ENCODE assay signal across 8 mouse cellular contexts in genomic region chr7:29039604-29039984, GRCm38 (mm10). TPM values are rescaled to one million over a fixed set of nuclear protein-coding genes. Genes with fewer than 3 reads are reported as not detected.
DNase-seq lines count a peak whose midpoint lies in the region; ATAC-seq and TF ChIP-seq lines count a peak whose summit lies in the region.

No protein-coding gene starts in this region.

- no peak for TF ChIP-seq POLR2A in ES-Bruce4 (IDR thresholded peaks at IDR 0.05; ENCODE audit: insufficient read depth, low read length)

- WGBS in forebrain, embryonic 12.5 days, result under 1% methylated on average over 11 of the region's 11 CpGs
- under 1% methylated on average over 11 of the region's 11 CpGs for WGBS in heart, postnatal 0 days
- under 1% methylated on average over 11 of the region's 11 CpGs for WGBS in liver, embryonic 14.5 days (ENCODE audit: insufficient replicate concordance)
- under 1% methylated on average over 11 of the region's 11 CpGs for WGBS in neural tube, embryonic 11.5 days
- WGBS in stomach, embryonic 16.5 days, result under 1% methylated on average over 11 of the region's 11 CpGs

- no peaks in the 10 kb centered on the region for H3K36me3 ChIP-seq in ES-Bruce4 (ENCODE audit: control insufficient read depth, insufficient read depth, low read length, poor library complexity, severe bottlenecking)
- no peaks in the 10 kb centered on the region for H3K36me3 ChIP-seq in forebrain, embryonic 12.5 days (replicated peaks)
- H3K36me3 ChIP-seq in heart, postnatal 0 days (replicated peaks; ENCODE audit: control insufficient read depth, insufficient read depth, low read length), result no peaks in the 10 kb centered on the region
- H3K36me3 ChIP-seq in liver, embryonic 14.5 days (replicated peaks; ENCODE audit: control insufficient read depth, insufficient read depth, low read depth), result no peaks in the 10 kb centered on the region
- H3K36me3 ChIP-seq in neural tube, embryonic 11.5 days (ENCODE audit: control insufficient read depth, insufficient read depth, low read length), result no peaks in the 10 kb centered on the region
- no peaks in the 10 kb centered on the region for H3K36me3 ChIP-seq in stomach, embryonic 16.5 days (ENCODE audit: control insufficient read depth, insufficient read depth, low read length)

- peak overlapping the region; percentile 79 for H3K4me3 ChIP-seq in ES-Bruce4 (ENCODE audit: low read depth, low read length)
- H3K4me3 ChIP-seq in forebrain, embryonic 12.5 days (replicated peaks), result peak overlapping the region; percentile 42
- H3K4me3 ChIP-seq in heart, postnatal 0 days (ENCODE audit: low read depth, low read length), result peak overlapping the region; percentile 26
- peak overlapping the region; percentile 54 to 76 for H3K4me3 ChIP-seq in liver, embryonic 14.5 days (ENCODE audit: insufficient read depth in 1 of 2, low read depth in 2 of 2, low read length in 2 of 2)
- H3K4me3 ChIP-seq in neural tube, embryonic 11.5 days (ENCODE audit: low read depth, low read length), result peak overlapping the region; percentile 36
- H3K4me3 ChIP-seq in stomach, embryonic 16.5 days (replicated peaks; ENCODE audit: low read length), result peak overlapping the region; percentile 46

- H3K9me3 ChIP-seq in ES-Bruce4 (replicated peaks; ENCODE audit: control insufficient read depth, insufficient read depth, low read length, poor library complexity, severe bottlenecking), result no peaks in the 10 kb centered on the region
- no peaks in the 10 kb centered on the region for H3K9me3 ChIP-seq in forebrain, embryonic 12.5 days
- H3K9me3 ChIP-seq in heart, postnatal 0 days (replicated peaks; ENCODE audit: control insufficient read depth, low read length), result no peaks in the 10 kb centered on the region
- H3K9me3 ChIP-seq in liver, embryonic 14.5 days (ENCODE audit: control insufficient read depth, low read length), result no peaks in the 10 kb centered on the region
- H3K9me3 ChIP-seq in neural tube, embryonic 11.5 days (ENCODE audit: control insufficient read depth, low read length), result no peaks in the 10 kb centered on the region; the same call in 1 of the 2 replicates
- no peaks in the 10 kb centered on the region for H3K9me3 ChIP-seq in stomach, embryonic 16.5 days (replicated peaks; ENCODE audit: control insufficient read depth, low read length)

- TF ChIP-seq EP300 in ES-Bruce4 (IDR thresholded peaks at IDR 0.05; ENCODE audit: insufficient read depth, low read depth, low read length), result no peak
- no peak for TF ChIP-seq EP300 in heart, postnatal 0 days (IDR thresholded peaks at IDR 0.05; ENCODE audit: low read depth)
- no peak for TF ChIP-seq EP300 in liver, embryonic 14.5 days (IDR thresholded peaks at IDR 0.05; ENCODE audit: low read depth)

- no peaks in the 10 kb centered on the region for H3K27me3 ChIP-seq in ES-Bruce4 (ENCODE audit: control insufficient read depth, insufficient read depth, low read length, poor library complexity, severe bottlenecking)
- no peaks in the 10 kb centered on the region; the same call in 1 of the 2 replicates for H3K27me3 ChIP-seq in forebrain, embryonic 12.5 days
- peaks cover 18% of the 10 kb centered on the region for H3K27me3 ChIP-seq in heart, postnatal 0 days (ENCODE audit: control insufficient read depth, insufficient read depth, low read length)
- H3K27me3 ChIP-seq in liver, embryonic 14.5 days (ENCODE audit: control insufficient read depth, insufficient read depth, low read length), result no peaks in the 10 kb centered on the region
- H3K27me3 ChIP-seq in neural tube, embryonic 11.5 days (ENCODE audit: control insufficient read depth, insufficient read depth, low read length), result no peaks in the 10 kb centered on the region
- H3K27me3 ChIP-seq in stomach, embryonic 16.5 days (ENCODE audit: control insufficient read depth, insufficient read depth, low read length), result no peaks in the 10 kb centered on the region

- peak; percentile 31; the same call in 1 of the 2 replicates for ATAC-seq in cerebellum, adult (ENCODE audit: insufficient number of reproducible peaks, low FRiP score, low TSS enrichment)
- ATAC-seq in forebrain, embryonic 12.5 days (ENCODE audit: low FRiP score), result peak; percentile 72
- peak; percentile 51 for ATAC-seq in heart, postnatal 0 days (ENCODE audit: insufficient read depth, low read depth)
- ATAC-seq in liver, embryonic 14.5 days (ENCODE audit: insufficient read depth), result peak; percentile 65
- peak; percentile 48; the same call in 1 of the 2 replicates for ATAC-seq in neural tube, embryonic 11.5 days (ENCODE audit: insufficient read depth, low FRiP score, low TSS enrichment)
- ATAC-seq in stomach, embryonic 16.5 days (ENCODE audit: insufficient read depth, low FRiP score), result peak; percentile 45; the same call in 1 of the 2 replicates

- peak; percentile 52 for TF ChIP-seq CTCF in ES-Bruce4 (IDR thresholded peaks at IDR 0.05; ENCODE audit: low read depth, low read length)
- peak; percentile 87 for TF ChIP-seq CTCF in heart, postnatal 0 days (IDR thresholded peaks at IDR 0.05; ENCODE audit: low read depth)
- peak; percentile 88 for TF ChIP-seq CTCF in liver, embryonic 14.5 days (IDR thresholded peaks at IDR 0.05; ENCODE audit: low read depth)

- peak overlapping the region; percentile 73 for H3K27ac ChIP-seq in ES-Bruce4 (ENCODE audit: insufficient read depth, low read length)
- H3K27ac ChIP-seq in forebrain, embryonic 12.5 days, result 0 out of 2 replicates have a peak overlapping the region, but pooled peaks have one; percentile 50
- no peak overlapping the region for H3K27ac ChIP-seq in heart, postnatal 0 days (ENCODE audit: low read depth)
- H3K27ac ChIP-seq in liver, embryonic 14.5 days, result no peak overlapping the region
- no peak overlapping the region for H3K27ac ChIP-seq in neural tube, embryonic 11.5 days (ENCODE audit: low read depth, low read length)
- peak overlapping the region; percentile 39; the same call in 1 of the 2 replicates for H3K27ac ChIP-seq in stomach, embryonic 16.5 days (ENCODE audit: low read length)

- DNase-seq in heart, postnatal 0 days (ENCODE audit: low spot score), result peak; percentile 80
- DNase-seq in kidney, postnatal 36 days, result peak; percentile 84 to 91
- peak; percentile 78 to 84 (median 80) for DNase-seq in liver, embryonic 14.5 days (ENCODE audit: low read depth in 3 of 3, low spot score in 3 of 3)
- DNase-seq in neural tube, embryonic 11.5 days (ENCODE audit: low spot score), result peak; percentile 88

- no peaks in the 10 kb centered on the region for H3K4me1 ChIP-seq in ES-Bruce4 (ENCODE audit: control insufficient read depth, insufficient read depth, low read length)
- peaks cover 26% of the 10 kb centered on the region for H3K4me1 ChIP-seq in forebrain, embryonic 12.5 days
- peaks cover 7% of the 10 kb centered on the region; the same call in 1 of the 2 replicates for H3K4me1 ChIP-seq in heart, postnatal 0 days (ENCODE audit: control insufficient read depth, insufficient read depth)
- peaks cover 3 to 8% of the 10 kb centered on the region in 2 experiments for H3K4me1 ChIP-seq in liver, embryonic 14.5 days (replicated peaks; ENCODE audit: control insufficient read depth in 2 of 2, insufficient read depth in 2 of 2, low read length in 1 of 2)
- 0 out of 2 replicates have a peak, but pooled peaks cover 2% of the 10 kb centered on the region for H3K4me1 ChIP-seq in neural tube, embryonic 11.5 days (ENCODE audit: control insufficient read depth, insufficient read depth, low read length)
- H3K4me1 ChIP-seq in stomach, embryonic 16.5 days (ENCODE audit: control insufficient read depth, insufficient read depth, low read length), result peaks cover 32% of the 10 kb centered on the region

- H3K4me2 ChIP-seq in forebrain, embryonic 12.5 days, result peak overlapping the region; percentile 77
- H3K4me2 ChIP-seq in heart, postnatal 0 days (ENCODE audit: low read depth, low read length), result peak overlapping the region; percentile 57
- peak overlapping the region; percentile 79 for H3K4me2 ChIP-seq in liver, embryonic 14.5 days (ENCODE audit: low read depth)
- peak overlapping the region; percentile 53 for H3K4me2 ChIP-seq in neural tube, embryonic 11.5 days (ENCODE audit: low read depth)
- peak overlapping the region; percentile 74 for H3K4me2 ChIP-seq in stomach, embryonic 16.5 days (ENCODE audit: low read depth, low read length)

- H3K9ac ChIP-seq in ES-Bruce4 (ENCODE audit: low read depth, poor library complexity, severe bottlenecking), result peak overlapping the region; percentile 77
- peak overlapping the region; percentile 58 for H3K9ac ChIP-seq in forebrain, embryonic 12.5 days
- H3K9ac ChIP-seq in heart, postnatal 0 days (replicated peaks; ENCODE audit: low read depth, low read length), result no peak overlapping the region
- peak overlapping the region; percentile 62 for H3K9ac ChIP-seq in liver, embryonic 14.5 days (replicated peaks)
- H3K9ac ChIP-seq in neural tube, embryonic 11.5 days (ENCODE audit: low read length), result 0 out of 2 replicates have a peak overlapping the region, but pooled peaks have one; percentile 72
- H3K9ac ChIP-seq in stomach, embryonic 16.5 days (ENCODE audit: low read length), result peak overlapping the region; percentile 67

RNA-seq across cellular contexts. Expression of gene Map4k1, which starts 57.7 kb away (rescaled TPM):
- 33.2 and 36.3 TPM in 2 replicates for polyA plus RNA-seq in ES-Bruce4 (2011; ENCODE audit: insufficient read depth, insufficient read length, low read depth, missing spikeins)
- polyA plus RNA-seq in forebrain, embryonic 12.5 days (2016; fragmentation: Nextera tagmentation; extraction: Ambion mirVana), result 5.0 and 5.7 TPM in 2 replicates
- total RNA-seq in heart, postnatal 0 days (2014; rRNA removed; ENCODE audit: low replicate concordance), result 0.15 TPM in 1 of 2 replicates, not detected in the other
- 1.4 and 1.8 TPM in 2 replicates for polyA plus RNA-seq in heart, postnatal 0 days (2015; fragmentation: Nextera tagmentation; extraction: Ambion mirVana)
- 16.7 and 17.3 TPM in 2 replicates for polyA plus RNA-seq in liver, embryonic 14.5 days (2012; rRNA removed)
- polyA plus RNA-seq in liver, embryonic 14.5 days (2014; fragmentation: Nextera tagmentation; extraction: Ambion mirVana), result 24.9 and 27.4 TPM in 2 replicates
- 4.6 and 6.2 TPM in 2 replicates for polyA plus RNA-seq in neural tube, embryonic 11.5 days (2014; fragmentation: Nextera tagmentation; extraction: Ambion mirVana)
- 7.9 and 8.4 TPM in 2 replicates for polyA plus RNA-seq in stomach, embryonic 16.5 days (2015; fragmentation: Nextera tagmentation; extraction: Ambion mirVana)

RNA-seq across cellular contexts. Expression of gene Eif3k, which starts 57.9 kb away (rescaled TPM):
- polyA plus RNA-seq in ES-Bruce4 (2011; ENCODE audit: insufficient read depth, insufficient read length, low read depth, missing spikeins), result 409 and 413 TPM in 2 replicates
- polyA plus RNA-seq in forebrain, embryonic 12.5 days (2016; fragmentation: Nextera tagmentation; extraction: Ambion mirVana), result 314 and 342 TPM in 2 replicates
- total RNA-seq in heart, postnatal 0 days (2014; rRNA removed; ENCODE audit: low replicate concordance), result 366 and 476 TPM in 2 replicates
- polyA plus RNA-seq in heart, postnatal 0 days (2015; fragmentation: Nextera tagmentation; extraction: Ambion mirVana), result 261 and 264 TPM in 2 replicates
- 281 and 283 TPM in 2 replicates for polyA plus RNA-seq in liver, embryonic 14.5 days (2012; rRNA removed)
- polyA plus RNA-seq in liver, embryonic 14.5 days (2014; fragmentation: Nextera tagmentation; extraction: Ambion mirVana), result 283 and 288 TPM in 2 replicates
- polyA plus RNA-seq in neural tube, embryonic 11.5 days (2014; fragmentation: Nextera tagmentation; extraction: Ambion mirVana), result 383 and 388 TPM in 2 replicates
- 339 and 345 TPM in 2 replicates for polyA plus RNA-seq in stomach, embryonic 16.5 days (2015; fragmentation: Nextera tagmentation; extraction: Ambion mirVana)

Comparison
In these comparisons a context has a peak if more than half of its experiments do, and no peak if none do; other contexts are left out.
1. H3K27ac ChIP-seq: peak in ES-Bruce4 (single experiment), forebrain, embryonic 12.5 days (single experiment) and stomach, embryonic 16.5 days (single experiment); none in heart, postnatal 0 days (single experiment), liver, embryonic 14.5 days (single experiment) and neural tube, embryonic 11.5 days (single experiment).
2. H3K4me3 ChIP-seq: peak in every context shown above with its lines; median percentile 79 in ES-Bruce4; 65 in liver, embryonic 14.5 days; 46 in stomach, embryonic 16.5 days; 42 in forebrain, embryonic 12.5 days; 36 in neural tube, embryonic 11.5 days; 26 in heart, postnatal 0 days.
3. Peak in every context shown above with its lines, with median percentiles within 50 percentile points of each other: CTCF ChIP-seq, ATAC-seq, H3K4me2 ChIP-seq and DNase-seq.